Mouse (Mus musculus) T-helper 1 cell (primary cell): ENCODE results near the gene Crx.
"Not testable (repeated sequence)": the region's sequence is repeated elsewhere in the genome, so short reads cannot be mapped to it uniquely, and the experiment has no call there.

Experiments used
- in situ Hi-C: fragments of 300-600 bp; cut with MboI, MseI; formaldehyde crosslinking; loops from one replicate; pipeline ENCODE4 v1.15.1; 2025; ENCODE audit warnings: high pct_unique_total_duplicates

Crx gene

DNA sequence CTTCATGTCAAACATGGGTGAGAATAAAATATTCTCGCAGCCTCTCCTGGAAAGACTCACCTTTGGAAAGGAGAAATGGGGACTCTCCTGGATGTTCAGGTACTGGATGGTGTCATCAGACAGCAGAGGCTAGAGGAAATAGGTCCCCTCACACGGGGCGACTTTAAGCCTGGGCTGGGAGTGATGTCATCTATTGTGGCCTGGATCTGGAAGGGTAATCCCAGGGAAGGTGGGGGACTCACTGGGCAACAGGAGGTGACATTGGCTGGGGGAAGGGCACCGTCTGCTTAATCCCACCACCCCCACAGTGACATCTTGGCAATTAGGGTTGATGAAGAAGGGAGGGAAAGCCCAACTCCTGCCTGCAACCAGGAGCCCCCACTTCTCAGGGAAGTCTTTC is at the start of gene Crx:
Gene Crx (minus strand): TSS at position 213 of the 400 bp plus-strand sequence.
- in situ Hi-C loops = no loop called here

DNA sequence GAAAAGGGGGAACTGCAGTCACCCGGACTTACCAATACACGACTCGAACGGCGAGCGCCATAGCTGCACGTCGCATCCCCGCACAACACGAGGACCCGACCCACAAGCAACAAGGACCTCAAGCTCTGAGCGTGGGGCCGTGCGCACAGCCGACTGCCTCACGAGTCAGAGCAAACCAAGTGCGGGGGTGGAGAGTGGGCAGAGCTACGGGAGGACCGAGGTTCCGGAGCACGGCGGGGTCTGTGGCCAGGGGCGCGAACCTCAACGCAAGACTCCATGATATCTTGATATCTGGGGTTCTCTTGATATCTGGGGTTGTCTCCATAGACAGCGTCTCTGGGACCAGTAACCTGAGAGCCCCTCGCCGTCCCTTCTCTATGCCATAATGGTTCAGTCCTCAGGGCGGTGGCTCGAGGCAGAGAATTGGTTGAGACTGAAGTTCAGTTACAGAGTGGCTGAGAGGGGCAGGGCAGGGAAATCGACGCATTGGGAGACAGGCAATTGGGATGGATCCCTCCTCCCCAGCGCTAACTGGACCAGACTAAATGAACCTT is 42.5 kb upstream of the Crx start, which contains the start of gene Selenow:
Gene Selenow (minus strand): TSS at position 183 of the 554 bp plus-strand sequence.
- in situ Hi-C loops = no loop called here

DNA sequence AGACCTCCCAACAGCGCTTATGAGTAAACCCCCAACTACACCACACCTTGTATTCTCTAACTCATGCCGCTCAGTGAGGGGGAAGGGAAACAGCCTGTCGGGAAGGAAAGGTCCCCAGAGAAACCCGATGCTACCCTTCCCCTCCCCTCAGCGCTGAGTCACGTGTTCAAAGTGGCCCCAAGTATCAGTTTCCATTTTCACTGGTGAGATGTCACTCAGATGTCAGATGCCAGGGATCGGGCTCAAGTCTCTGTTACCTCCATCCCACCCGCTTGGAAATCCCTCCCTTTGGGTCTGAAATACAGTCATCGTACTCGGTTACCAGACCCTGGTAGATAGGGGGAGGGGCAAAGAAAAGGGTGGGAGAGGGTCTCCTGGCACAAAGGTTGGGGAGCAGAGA is 42.0 kb upstream of the Crx start:
- in situ Hi-C loops = no loop called here

DNA sequence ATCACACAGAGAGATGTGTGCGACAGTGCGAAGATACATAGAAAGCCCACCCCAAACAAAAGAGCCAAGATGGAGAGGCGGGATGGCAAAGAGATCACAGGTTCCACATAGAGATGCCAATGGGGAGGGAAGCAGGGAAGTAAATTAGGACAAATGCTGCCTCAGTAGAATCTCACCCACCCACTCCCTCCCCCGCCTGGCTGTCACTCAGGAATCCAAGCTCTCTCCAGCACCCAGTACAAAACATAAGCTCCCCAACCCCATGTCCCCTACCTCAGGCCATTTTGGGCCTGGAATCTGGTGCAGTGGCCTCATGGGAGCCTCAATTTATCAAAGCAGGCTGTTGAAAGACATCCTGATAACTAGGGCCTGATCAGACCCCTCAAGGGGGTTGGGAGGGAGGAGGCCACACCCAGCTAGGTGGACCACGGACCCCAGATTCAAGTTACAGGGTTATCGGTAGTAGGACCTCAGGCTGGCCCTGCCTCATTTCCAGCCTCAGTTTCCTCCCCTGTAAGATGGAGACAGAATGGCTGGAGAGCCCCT is 41.0 kb upstream of the Crx start:
- in situ Hi-C loops = no loop called here

DNA sequence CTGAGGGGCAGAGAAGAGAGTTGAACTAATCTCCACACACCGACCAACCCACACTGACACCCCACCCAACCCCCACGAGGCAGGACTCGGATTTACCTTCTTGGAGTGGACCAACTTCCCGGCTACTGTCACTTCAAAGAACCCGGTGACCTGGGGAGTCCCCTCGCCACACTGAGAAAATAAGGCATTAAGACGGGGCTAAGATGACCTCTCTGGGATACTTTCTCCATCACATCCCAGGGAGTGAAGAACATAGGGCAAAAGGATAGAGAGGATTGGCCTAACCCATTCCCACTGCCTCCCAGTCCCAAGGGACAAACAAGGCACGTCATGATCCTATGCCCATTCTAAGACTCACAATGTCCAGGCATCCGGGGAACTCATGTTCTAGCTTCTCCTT is 40.2 kb upstream of the Crx start:
- in situ Hi-C loops = no loop called here

DNA sequence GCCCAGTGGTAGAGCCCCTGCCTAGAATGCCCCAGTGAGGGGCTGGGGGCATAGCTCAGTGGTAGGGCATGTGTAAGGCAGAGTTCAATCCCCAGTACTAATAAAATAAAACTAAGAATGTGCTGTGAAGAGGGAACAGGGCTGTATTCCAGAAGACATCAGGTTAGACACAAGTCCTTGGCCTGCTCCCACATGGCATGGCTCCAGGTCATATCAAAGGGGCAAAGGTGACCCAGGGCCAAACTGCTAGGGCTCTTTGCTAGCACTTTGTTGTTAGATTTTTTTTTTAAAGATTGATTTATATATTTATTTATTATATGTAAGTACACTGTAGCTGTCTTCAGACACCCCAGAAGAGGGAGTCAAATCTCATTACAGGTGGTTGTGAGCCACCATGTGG is 38.6 kb upstream of the Crx start:
- in situ Hi-C loops = no loop called here

DNA sequence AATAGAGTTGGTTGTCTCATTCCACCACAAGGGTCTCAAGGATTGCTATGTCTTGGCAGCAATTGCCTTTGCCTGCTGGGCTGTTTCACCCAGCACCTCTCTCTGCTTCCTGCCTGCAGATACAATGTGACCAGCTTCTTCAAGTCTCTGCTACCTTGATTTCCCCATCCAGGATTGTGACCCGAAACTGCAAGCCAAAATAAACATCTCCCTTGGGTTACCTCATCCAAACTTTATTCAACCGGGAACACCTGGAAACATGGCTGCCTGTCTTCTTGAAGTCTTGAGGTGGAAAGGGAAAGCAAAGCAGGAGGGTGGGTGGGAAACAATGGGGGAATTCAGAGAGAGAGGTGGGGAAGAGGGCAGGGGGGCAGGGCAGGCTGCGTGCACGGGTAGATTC is 37.2 kb upstream of the Crx start:
- in situ Hi-C loops = no loop called here

DNA sequence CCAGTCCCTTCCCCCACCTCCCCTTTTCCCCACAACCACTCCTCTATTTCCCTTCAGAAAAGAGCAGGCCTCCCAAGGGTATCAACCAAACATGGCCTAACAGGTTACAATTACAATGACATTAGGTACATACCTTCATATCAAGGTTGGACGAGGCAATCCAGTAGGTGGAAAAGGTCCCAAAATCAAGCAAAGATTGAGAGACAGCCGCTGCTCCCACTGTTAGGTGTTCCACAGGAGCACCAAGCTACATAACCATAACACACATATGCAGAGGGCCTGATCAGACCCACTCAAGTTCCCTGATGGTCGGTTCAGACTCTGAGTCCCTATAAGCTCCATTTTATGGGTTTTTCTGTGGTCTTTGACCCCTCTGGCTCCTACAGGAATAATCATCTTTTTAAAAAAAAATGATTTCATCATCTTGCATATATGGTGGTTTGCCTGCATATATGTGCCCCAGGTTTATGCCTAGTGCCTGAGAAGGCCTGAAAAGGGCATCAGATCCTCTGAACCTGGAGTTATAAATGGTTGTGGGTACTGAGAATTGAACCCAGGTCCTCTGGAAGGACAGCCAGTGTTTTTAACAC is 36.5 kb upstream of the Crx start:
- in situ Hi-C loops = no loop called here

DNA sequence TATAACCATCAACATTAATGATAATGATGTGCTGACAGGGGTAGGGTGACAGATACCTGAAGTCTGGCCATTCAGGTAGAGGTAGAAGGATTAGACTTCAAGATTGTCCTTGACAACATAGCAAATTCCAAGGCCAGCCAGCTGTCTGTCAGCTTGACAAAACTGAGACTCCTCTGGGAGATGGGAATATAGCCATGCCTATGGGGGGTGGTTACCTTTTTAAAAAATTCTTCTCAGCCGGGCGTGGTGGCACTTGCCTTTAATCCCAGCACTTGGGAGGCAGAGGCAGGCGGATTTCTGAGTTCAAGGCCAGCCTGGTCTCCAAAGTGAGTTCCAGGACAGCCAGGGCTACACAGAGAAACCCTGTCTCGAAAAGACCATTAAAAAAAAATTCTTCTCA is 35.9 kb upstream of the Crx start:
- in situ Hi-C loops = not testable (repeated sequence)

DNA sequence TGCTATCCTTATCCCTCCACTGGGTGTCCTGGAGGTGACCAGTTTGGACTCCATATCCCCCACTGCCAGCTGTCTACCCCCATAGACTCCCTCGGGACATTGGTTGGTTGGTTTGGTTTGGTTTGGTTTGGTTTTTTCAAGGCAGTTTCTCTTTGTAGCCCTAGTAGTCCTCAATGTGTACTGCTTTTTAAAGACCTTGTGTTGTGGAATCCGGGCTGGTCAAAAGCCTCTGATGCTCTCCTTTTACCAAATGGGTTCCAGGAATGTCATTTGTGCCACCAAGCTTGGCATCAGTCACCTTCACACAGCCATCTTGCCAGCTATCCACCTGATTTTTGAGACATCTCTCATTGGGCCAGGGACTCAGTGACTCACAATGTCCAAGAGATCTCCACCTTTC is 35.0 kb upstream of the Crx start:
- in situ Hi-C loops = no loop called here

DNA sequence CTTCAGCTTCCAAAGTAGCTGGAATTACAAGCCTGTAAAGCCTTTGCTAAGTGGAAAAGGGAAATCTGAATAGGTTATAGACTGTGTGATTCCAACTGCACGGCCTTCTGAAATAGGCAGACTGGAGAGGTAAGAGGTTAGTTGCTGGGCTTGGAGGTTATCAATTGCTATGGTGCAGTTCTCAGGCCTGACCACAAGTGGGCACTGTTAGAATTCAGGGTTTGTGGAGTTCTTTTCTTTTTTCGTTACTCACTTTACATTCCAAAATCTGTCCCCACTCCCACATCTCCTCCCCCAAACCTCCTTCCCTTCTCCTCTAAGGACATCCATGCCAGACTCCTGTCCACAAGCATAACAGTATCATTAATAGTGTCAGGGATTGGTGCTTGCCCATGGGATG is 34.5 kb upstream of the Crx start:
- in situ Hi-C loops = no loop called here

DNA sequence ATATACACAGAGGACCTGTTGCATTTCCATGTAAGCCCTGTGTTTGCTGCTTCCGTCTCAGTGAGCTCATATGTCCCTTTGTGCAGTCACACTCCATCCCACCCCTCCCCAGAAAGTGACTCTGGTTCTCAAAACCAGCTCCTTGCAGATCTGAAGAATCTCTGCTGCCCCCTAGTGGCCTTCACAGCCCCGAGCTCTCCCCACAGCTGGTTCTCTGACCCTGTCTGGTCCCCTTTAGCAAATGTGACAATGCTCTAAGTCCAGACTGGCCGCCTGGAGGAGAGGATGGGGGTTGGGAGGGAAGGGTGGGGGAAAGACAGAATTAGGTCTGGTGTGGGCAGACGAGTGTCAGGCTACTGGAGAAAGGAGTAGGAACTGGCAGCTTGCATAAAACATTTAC is 32.4 kb upstream of the Crx start:
- in situ Hi-C loops = no loop called here

DNA sequence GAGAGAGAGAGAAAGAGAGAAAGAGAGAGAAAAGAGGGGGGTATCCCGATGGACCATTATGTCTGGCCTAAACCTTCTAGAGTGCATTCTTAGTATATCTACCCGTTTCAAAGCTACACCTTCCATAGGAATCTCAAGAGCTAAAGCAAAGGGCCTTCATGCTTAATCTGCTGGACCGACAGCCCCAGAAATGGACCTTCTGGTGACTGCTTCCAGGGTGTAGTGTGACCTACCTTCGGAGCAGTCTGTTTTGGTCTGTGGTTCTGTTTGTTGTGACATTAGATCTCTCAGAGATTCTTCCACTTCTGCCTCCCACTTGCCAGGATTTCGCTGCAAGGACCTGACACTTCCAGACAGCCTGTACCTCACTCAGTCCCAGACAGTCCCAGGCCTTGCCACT is 30.8 kb upstream of the Crx start:
- in situ Hi-C loops = no loop called here

DNA sequence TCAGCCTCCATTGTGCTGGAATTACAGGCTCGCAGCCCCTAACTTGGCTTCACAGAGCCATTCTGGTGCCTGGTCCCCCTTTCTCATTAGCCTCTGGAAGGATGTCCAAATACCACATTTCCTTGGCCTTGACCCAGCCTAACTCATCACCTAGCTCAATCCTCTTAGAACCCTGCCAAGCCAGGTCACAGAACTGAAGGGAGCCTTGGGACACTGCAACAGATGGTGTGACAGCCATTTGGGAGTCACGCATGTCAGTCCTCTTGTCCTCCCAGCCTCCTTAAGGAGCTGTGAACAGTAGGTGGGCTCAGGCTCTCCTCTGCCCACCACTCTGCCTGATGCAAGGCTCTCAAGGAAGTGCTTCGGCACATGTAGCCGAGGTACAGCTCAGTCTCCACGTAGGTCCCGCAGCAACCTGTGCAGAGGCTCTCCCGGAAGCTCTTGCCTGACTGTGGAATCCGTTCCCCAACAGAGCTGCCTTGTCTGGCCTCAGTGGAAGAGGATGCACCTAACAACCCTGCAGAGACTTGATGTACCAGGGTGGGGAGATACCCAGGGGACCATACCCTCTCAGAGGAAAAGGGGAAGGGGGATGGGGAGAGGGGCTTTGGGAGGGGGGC is 28.3 kb upstream of the Crx start:
- in situ Hi-C loops = no loop called here

DNA sequence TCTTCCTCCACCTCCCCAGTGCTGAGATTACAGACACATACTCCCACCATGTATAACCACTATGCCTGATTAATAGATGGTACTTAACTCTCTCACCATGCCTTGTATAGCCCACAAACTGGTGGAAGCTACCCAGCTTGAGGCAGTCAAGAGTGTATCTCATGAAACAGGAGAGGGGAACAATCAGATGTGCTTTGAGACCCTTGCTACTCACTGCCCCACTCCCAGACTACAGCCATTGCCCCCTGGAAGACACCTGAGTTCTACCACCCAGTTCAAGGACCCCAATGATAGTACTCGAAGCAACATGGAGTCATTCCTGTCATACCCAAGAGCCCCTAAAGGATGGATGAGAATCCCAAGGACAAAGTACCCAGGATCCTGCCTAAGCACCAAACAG is 26.8 kb upstream of the Crx start:
- in situ Hi-C loops = no loop called here

DNA sequence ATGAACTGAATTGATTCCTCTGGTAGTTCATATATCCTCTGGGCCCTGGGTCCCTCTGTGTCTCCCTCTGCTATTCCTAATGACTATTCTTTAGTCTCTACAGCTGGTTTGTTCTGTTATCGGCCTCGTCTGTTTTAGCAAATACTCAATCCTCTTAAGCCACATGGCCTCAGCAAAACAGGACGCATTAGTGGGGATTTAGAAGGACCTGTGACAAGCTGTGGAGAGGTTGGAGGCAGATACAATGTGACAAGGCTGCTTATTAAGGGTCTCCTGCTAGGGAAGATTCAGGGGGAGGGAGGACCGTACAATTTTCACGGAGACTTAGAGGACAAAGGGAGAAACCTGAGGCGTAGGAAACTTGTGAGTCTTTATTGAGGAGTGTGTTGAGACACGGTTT is 26.1 kb upstream of the Crx start:
- in situ Hi-C loops = no loop called here

DNA sequence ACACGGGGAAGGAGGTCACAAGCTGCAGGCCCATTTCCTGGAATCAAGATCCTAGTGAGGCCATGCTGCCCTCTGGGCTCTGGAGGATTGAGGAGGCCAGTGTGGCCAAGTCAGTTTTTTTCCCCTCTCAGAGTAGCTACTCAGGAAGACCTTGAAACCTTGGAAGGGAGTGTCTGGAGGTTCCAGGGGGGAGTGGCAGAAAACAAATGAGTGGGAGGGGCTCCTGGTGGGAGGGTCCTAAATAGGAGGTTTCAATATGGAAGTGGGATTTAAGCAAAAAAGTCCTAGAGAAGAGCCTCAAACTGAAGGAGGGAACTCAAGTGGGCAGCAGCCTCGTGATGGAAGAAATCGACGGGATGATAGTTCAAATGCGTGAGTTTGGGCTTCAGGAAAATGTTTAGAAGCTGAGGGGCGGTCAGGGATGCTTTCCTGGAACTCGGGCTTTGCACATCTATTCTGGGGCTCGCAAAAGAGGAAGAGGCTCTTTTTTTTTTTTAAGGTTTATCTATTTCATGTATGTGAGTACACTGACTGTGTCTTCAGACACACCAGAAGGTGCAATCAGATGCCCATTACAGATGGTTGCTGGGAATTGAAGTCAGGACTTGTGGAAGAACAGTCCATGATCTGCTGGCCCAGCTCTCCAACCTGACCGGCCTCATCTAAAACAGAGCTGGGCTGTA is 21.7 kb upstream of the Crx start:
- in situ Hi-C loops = no loop called here

DNA sequence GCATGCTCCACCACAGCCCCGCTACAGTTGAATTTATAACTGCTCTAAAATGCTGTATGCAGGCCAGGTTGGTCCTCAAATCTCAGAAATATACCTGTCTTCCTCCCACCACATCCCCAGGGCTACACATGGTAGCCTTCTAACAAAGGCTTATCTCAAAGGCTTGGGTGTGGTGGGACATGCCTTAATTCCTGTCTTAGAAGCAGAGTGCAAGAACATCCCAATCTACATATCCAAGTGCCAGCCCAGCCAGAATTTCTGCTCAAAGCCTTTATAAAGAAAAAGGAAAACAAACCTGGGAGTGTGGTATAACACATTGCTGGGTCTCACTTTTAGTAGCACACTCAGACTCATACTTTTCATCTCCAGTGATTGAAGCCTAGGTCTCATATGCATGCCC is 14.5 kb upstream of the Crx start:
- in situ Hi-C loops = no loop called here

DNA sequence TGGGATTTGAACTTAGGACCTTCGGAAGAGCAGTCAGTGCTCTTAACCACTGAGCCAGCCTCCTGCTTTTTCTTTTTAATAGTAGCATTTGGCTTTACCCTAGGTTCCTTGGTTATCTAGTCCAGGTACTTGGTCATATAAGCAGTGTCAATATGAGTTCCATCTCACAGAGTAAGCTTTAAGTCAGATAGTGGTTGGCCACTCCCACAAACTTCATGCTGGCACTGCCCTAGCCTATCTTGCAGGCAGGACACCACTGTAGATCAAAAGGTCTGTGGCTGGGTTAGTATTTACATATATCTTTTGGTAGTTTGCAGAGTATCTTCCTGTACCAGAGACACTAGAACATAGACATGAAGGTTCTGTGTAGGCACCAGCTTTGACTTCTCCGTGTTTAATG is 4.4 kb upstream of the Crx start:
- in situ Hi-C loops = no loop called here

DNA sequence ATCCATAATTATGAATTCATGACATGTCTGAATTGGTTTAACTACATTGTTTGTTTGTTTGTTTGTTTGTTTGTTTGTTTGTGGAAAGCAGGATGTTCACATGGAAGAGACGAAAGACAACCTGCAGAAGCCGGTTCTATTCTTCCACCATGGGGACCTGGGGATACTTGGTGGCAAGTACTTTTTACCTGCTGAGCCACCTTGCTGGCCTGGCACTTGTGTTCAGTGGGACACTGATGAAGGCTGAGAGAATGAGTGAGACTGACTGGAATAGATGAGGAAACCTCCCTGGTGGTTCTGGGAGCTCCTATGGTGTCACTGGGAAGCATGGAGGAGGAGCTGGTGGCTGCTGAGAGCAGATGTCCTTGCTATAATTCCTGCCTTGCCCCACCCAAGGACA is 2.5 kb upstream of the Crx start, which contains the start of gene Crxos:
Gene Crxos (plus strand): TSS at position 301 of the 400 bp plus-strand sequence.
- in situ Hi-C loops = no loop called here

DNA sequence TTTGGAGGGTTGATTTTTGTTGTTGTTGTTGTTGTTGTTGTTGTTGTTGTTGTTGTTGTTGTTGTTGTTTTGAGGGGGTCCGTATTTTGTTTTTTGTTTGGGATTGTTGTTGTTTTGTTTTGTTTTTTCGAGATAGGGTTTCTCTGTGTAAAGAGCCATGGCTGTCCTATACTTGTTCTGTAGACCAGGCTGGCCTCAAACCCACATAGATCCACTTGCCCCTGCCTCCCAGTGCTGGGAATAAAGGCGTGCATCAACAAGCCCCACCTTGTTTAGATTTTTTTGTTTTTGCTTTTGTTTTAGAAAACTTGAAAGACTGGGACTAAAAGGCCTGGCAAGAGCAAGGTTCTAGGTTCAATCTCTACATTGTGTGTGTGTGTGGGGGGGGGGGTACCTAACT is 2.1 kb upstream of the Crx start:
- in situ Hi-C loops = no loop called here

DNA sequence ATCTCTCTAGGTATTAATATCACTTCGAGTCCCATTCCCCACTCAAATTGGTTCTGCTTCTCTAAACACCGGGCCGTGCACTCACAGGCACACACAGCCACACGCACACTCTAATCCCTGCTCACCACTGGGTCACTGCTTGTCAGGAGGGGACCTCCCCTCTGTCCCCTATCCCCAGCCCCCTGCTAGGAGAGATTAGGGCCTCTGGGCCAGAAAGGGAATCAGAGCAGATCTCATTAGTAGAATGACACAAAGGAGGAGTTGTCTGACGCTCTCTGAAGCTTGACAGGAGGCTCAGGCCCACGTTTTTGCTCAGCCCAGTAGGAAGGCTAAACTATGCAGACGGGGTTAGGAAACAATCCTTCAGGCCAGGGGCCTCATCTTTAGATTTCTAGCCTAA is 1.6 kb upstream of the Crx start:
- in situ Hi-C loops = no loop called here

DNA sequence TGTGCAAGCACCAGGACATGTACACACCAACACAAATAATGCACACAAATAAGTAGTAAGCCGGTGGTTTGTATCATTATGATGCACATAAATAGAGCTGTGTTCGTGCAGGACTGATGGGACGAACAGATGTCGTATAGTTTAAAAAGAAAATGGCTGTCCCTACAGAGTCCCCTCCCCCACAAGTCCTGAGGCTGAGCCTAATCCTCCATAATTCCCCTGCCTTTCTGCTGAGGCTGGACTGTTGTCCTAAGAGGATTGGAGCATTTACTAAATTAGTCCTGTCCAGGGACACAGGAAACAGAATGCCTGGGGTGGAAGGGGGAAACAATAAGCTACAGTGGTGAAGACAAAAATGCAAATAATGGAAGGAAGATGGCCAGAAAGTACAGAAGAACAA is 15.7 kb downstream of the Crx start:
- in situ Hi-C loops = no loop called here
